Mouse (Mus musculus) kidney, adult 8-10 months (tissue): ENCODE measurements around the gene Ralbp1.

ENCODE experiments used
- DNase-seq, 2 experiments: peaks; one replicate each; pipeline ENCODE4 v3.0.0; 2022

Ralbp1 gene

DNA sequence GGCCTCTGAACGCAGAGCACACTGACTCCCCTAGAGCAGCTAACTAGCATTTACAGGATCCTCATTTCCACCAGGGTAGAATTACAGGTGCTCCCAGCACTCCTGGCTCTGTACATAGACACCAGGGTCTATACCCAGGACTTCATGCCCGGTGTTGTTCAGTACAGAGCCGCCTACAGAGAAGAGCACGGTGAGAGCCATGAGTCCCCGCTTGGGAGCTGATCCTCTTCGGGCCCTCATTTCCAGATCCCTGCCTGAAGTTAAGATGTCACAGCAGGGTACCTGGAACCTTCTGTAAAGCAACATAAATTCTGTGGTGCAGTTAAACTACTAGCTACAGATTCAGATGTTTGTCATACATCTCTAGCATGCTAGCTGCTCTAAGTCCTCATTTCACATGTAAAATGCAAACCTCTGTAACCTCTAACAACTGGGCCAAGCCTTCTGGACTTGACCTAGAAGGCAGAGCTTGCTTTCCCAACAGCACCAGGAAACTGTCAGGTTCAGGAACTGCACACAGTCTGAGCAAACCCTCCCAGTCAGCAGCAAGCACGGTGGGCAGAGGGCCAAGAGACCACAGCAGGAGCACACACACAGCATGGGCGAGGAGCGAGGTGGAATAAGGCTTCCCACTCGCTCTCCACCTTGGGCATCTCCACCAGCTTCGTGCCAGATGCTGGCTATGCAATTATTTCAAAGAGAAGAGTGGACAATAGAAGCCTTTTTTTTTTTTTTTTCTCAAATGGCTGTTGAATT lies 37.7 kb downstream of the Ralbp1 start:
- DNase-seq = no peak

DNA sequence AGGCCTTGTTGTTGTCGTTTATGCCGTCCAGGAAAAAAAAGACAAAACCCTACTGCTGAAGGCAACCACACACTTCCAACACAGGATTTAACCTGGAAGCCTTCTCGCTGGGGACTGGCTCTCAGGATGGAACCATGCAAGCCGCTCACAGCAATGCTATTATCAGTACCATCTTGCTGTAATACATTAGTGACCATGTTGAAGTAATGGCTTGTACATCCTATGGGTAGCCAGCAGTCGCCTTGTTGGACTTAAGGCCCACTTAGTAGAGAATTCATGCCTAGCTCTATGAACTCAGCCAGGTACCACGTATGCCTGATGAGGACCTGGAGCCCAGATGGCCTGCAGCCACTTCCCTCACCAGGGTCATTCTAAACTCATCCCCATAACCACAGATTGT lies 40.2 kb downstream of the Ralbp1 start:
- no peak for DNase-seq

DNA sequence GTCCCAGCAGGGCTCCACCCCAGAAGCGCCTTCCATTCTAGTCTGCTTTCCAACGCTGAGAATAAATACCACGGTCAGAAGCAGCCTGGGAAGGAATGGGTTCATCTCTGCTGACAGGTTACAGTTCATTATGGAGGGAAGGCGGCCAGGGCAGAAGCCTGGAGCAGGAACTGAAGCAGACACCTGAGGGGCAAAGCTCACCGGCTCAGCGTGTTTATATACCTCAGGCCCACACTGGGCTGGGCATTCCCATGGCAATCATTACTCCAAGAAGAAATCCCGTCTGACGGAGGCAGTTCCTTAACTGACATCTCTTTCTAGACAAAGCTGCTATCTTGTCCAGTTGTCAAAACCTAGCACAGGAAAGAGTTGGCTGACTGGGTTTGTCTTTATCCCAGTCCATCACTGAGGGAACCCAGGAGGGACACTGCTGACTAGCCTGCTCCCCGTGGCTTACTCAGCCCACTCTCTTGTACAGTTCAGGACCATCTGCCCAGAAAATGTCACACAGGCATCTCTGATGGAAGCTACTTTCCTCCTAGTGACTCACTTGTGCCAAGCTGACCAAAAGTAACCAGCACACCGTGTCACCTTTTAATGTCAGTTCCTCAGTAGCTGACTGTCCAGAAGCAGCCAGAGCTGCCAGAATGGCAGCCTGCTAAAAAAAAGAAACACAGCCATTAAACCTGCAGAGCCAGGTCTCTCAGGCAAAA lies 42.8 kb downstream of the Ralbp1 start:
- peak in 1 of 2 experiments; percentile 35 for DNase-seq

DNA sequence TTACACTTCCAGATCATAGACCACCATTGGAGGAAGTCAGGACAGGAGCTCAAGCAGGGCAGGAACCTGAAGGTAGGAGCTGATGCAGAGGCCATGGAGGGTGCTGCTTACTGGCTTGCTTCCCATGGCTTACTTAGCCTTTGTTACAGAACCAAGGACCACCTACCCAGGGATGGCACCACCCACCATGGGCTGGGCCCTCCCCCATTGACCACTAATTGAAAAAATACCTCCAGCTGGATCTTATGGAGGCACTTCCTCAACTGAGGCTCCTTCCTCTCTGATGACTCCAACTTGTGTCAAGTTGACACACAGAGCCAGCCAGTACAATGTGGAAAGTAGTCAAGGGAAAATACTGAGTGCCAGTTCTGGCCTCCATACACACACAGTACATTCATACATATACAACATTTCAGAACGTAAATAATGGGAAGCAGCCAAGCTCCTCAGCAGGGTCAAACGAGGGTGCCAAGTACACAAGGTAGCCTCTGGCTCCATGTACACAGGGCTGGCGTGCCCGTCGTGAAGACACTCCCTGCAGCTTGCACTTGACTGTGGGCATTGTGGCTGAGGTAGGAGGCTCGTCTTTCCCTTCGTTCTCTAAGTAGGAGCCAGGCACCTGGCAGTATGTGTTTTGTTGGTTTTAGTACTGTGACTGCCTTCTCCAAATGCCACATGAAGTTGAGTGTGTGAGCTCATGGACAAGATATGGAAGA lies 45.9 kb downstream of the Ralbp1 start:
- DNase-seq = no peak

DNA sequence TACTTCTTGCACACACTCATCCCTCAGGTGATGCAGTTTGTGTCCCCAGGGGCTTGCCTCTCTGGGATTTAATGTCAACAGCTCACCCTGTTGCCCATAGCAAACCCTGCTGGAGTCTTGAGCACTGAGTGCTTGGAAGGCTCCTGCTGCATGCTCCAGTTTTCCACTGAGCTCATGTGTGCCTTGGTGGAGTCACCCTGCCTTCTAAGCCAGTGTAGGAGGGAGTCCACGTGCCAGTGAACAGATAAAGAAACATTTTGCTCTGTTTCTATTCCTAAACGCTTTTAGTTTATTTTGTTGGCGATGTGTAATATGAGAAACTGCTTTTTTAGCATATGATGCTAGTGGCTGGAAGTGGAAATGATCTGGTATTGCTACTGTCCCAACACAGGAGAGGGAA lies 48.9 kb downstream of the Ralbp1 start:
- no peak for DNase-seq

DNA sequence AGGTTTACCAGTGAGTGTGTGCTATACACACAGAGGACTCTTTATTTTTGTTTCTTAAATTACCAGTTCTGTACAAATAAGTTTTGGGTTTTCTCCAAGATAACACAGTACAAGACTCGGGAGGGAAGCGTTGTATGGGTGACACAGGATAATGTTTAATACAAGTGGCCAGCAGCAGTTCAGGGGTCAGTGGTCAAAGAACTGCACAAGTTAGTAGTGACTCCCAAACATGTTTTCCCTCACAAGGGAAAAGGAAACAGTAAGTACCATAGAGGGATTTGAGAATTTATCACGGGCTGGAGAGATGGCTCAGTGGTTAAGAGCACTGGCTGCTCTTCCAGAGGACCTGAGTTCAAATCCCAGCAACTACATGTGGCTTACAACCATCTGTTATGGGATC lies 51.7 kb downstream of the Ralbp1 start:
- peak in 1 of 2 experiments; percentile 20 for DNase-seq

DNA sequence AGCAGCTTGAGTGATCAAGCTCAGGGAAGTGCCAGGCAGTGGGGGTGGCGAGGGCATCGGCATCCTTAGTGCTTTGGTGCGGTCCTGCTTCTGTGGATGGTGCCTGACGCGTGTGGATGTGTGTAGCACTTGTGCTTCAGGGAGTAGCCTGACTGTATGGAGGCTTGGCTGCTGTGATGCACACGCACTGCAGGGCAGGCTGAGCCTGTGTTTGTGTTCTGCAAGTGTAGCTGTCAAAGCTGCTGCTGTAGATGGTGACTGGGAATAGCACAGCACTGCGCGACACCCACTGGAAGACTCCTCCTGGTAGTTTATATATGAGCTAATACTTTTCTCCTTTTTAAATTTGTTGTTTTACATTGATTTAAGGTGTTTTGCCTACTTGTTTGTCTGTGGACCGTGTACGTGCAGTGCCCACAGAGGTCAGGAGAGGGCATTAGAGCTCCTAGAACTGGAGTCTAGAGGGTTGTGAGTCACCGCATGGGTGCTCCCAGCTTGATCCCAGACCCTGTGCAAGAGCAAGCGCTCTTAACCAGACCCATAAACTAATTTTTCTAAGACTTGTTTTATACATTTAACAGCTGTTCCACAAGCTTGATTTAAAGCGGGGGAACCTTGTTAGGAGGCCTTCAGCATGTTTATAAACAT lies 55.3 kb downstream of the Ralbp1 start:
- no peak for DNase-seq

DNA sequence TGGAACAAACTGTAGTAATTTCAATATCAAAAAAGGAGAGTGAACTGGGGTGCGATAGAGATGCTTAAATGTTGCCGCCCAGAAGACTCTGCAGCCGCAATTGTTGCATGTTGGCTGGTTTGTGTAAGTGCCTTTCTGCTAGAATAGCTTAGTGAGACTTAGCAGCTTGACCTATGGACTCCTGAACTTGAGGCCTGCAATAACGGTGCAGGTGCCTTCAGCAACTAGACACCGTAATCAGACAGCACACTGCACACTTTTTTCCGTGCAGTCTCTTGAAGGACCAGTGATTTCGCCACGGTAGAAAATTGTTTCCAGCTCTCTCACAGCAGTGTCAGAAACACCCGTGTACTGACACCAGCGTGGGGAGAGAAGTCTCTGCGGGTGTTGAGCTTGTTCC lies 56.6 kb downstream of the Ralbp1 start:
- peak; percentile 30 to 40 for DNase-seq

DNA sequence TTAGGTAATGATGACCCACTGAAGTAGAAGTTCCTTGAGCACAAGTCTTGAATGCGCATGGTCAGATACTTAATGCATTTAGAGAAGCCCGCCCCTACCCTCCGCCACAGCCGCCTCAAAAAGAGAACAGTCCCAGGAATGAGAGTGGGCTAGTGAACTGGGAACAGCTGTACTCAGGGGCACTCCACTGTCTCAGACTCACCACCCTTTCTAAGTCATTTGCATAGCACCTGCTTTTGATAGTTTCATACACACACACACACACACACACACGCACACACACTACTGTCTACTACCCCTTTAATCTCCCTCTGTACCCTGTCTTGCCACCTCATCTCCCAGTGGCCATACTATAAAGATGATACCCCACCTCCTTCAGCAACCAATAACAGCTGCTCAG lies 57.7 kb downstream of the Ralbp1 start:
- DNase-seq = no peak

DNA sequence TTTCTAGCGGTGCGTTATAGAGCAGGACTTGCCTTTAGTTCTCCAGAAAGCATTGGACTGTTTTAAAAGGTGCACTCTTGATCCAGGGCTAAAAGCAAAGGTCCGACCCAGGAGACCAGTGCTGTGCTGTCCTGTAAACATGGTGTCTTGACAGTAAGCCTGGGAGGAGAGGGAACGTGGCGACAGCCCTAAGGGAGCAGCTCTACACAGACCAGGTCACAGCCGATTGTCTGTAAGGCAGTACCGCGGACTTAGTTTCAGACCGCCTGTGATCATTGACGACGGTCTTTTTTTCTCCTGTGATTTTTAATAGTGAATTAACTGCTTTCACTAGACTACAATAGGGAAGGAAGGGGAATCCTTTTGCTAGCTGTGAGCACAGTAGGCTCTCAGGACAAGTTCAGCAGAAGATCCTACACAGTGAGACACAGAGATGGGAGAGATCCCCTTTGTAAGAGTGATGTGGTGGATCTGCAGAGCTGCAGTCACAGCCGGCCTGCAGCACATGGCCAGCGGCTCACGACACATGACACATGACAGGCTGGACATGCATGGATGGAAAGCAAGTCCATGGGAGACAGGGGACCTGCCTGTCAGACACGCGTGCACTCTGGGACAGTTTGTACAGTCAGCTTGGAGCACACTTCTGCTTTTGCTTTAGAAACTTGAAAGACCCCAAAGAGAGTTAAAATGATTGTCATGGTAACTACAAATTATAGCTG lies 58.3 kb downstream of the Ralbp1 start:
- DNase-seq = no peak

DNA sequence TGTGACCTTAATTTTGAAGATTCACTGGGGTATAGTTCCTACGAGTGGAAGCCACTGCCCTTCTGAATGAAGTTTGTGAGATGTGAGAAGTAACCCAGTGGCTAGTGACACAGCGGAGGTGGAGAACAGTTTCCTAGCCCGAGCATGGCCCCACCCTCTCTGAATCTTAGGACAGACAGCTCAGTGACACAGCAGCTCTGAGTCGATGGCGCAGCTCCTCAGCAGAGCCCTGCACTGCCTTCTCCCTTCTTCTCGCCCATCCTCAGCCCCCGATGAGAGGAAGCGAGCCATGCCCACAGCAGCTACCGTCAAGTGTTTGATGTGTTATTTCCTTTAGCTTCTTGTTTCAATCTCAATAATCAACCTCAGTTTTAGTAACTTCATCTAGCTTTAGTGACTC lies 59.3 kb downstream of the Ralbp1 start:
- no peak for DNase-seq

DNA sequence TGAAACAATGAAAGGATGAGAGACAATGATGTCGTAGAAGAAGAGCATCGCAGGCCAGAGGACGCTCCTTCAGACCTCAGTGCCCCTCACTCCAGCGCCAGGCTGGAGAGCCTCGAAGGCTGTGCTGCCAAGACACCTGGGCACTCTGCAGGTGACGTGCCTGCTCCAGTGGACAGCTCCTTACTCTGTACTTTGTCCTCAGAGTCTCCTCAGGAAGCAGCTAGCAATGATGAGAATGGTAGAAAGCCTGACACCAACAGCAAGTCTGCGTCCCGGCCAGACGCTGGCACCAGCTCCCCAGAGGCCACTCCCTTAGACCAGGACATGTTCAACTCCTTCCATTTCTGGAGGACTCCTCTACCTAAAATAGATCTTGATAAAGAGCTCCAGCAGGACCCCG lies 61.4 kb downstream of the Ralbp1 start:
- DNase-seq = peak; percentile 15 to 40

DNA sequence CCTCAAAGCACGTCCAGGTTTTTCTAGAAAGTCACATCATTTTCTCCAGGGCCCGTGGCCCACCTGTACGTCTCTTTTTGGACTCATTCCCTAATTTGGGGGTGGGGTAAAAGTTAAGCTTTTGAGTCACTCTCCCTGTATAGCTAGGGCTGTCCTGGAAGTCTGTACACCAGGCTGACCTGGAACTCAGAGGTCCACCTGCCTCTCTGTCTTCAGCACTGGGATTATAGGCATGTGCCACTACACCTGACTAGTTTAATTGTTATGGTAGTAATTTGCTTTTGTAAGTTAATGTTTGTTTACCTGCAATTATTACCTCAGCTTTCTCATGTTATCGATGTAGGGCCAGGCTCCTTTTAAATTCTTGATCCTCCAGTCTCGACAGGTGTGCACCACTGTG lies 63.2 kb downstream of the Ralbp1 start:
- no peak for DNase-seq

DNA sequence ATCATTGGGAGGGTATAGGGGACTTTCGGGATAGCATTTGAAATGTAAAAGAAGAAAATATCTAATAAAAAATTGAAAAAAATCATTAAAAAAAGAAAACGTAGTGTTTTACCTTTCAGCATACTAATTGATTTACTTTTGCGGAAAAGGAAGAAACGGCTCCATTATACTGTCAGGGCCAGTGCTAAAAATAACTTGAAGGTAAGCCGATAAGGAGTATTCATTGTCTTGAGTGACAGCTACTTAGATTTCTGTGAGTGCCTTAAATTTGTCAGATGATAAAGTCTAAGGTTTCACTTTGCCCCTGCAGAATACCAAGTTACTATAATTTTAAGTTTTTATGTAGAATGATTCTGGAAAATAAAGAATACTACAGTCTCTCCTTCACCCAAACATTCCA lies 65.4 kb downstream of the Ralbp1 start:
- no peak for DNase-seq

DNA sequence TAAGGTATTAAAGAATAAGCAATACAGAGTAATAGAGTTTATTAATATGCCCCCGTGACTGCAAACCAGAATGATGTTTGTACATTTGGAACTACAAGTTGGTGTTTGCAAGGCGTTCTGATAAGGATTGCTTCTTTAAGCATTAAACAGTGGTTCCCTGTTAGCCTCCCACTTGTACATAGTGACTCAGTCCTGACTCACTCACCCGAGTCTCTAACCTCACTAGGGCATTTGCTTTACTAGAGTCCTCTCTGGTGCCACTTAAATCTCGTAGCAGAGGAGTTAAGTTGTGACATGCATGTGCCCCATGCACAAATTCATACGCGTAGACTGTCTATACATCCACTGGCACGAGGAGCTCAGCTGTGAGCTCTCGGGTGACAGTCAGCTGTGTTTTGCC lies 71.8 kb downstream of the Ralbp1 start:
- no peak for DNase-seq

DNA sequence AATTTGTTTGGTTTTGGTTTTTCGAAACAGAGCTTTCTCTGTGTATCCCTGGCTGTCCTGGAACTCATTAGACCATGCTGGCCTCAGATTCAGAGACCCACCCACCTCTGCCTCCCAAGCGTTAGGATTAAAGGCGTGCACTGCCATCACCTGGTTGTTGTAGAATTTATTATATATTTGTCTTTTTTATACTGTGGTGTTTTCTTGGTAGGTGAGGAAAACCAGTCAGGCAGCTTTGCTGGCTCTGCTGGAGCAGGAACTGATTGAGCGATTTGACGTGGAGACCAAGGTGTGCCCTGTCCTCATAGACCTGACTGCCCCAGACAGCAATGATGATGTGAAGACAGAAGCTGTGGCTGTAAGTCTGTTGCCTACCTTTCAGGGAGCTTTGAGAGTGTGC lies 74.6 kb downstream of the Ralbp1 start:
- no peak for DNase-seq

DNA sequence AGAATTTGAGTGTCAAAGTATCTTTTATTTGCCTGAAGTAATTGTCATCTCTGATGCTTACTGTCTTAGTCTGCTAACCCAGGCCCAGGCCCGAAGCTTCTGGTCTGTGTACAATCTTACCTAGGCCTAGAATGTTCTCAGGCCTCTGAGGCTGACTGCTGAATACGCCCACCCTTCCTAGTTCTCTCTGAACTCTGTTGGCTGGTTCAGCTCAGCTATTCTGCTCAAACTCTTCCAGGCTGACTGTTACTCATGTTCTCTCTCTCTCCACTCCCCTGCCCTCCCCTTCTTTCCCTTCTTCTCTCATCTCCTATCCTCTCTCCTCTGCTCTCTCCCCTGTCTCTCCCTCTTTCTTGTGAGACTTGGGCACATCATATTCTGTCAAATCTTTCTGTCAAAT lies 79.2 kb downstream of the Ralbp1 start:
- no peak for DNase-seq

DNA sequence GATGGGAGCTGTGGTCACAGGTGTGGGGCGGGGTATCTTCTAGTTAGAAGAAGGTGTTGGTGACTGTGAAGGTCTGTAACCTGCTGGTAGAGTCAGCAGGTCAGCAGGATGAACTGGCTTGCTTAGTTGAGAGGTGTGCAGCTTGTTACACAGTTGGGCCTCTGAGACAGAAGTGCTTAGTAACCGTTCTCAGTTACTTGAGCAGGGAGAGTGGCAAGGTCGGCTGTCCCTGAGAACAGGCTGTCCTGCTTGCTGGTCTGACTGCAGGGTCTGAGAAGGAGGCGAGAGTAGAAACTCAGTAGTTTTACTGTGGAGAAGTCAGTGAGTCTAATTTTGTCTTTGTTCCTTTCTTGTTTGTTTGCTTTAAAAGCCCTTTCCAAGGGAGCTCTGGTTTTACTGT lies 79.6 kb downstream of the Ralbp1 start:
- no peak for DNase-seq

DNA sequence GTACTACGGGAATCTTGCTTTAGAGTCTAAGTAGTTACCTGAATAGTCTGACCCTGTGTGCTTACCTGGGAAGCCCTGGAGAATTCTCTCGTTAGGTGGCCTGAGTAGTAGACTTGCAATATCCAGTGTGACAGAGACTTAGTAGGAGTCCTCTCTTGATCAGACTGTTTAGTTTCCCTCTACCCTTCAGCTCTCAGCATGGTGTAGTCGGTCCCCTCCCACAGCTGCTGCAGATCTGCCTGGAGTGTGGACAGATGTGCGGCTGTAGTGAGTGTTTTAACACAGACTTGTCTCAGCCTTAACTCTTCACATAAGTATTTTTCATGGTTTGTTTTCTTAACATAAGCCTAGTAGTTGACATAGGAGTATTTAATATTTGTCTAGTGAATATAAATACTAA lies 83.6 kb downstream of the Ralbp1 start:
- DNase-seq = no peak

DNA sequence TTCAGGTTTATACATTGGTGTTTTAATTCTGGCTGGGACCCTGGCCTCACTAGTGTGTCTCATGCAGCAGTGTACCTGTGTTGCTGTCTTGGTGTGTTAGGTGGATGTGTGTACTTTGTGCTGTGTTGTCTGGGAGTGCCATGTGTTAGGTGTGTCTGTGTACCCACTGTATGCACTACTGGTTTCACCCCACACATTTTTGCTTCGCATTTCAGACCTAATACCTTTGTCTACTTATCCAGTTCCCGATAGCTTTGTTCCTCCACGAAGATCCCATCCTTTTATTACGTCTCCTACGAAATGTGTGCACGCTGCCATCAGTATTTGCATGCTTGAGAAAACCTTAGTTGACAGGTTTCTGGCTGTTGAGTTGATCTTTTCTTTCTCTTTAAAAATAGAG lies 85.1 kb downstream of the Ralbp1 start:
- no peak for DNase-seq

DNA sequence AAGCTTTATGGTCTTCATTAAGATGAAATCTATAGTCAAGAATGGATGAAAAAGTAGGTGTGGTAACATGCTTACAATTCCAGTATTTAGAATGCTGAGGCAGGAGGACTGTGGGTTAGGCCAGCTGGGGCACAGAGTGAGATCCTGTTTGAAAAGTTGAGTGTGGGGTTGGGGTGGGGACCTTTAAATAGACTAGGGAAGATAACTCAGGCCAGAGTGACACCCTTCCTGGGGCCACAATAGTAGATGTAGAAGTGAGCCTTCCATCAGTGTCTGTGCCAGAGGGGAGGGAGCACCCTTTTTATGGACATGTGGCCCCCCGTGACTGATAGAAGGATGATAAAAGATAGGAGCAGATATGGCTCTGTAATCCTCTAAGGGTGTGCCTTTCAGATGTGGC lies 86.2 kb downstream of the Ralbp1 start:
- DNase-seq = no peak

DNA sequence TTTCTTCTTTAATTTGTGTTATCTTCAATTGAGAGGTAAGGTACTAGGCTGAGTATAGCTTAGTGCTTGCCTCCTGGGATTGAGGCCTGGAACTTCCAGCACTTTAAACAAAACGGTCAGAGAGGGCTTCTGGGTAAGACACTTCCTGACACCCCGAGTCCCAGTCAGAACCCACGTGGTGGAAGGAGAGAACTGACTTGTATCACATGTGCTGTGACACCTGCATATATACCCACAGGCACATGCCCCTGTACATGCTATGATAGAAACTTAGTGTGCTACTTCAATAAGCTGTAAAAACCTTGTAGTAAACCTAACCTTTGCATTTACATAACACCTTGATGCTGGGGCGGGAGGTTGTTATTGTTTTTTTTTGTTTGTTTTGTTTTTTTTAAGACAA lies 87.2 kb downstream of the Ralbp1 start:
- DNase-seq = no peak
